Mouse (Mus musculus): ENCODE measurements around the gene Cd300lg.

DNA sequence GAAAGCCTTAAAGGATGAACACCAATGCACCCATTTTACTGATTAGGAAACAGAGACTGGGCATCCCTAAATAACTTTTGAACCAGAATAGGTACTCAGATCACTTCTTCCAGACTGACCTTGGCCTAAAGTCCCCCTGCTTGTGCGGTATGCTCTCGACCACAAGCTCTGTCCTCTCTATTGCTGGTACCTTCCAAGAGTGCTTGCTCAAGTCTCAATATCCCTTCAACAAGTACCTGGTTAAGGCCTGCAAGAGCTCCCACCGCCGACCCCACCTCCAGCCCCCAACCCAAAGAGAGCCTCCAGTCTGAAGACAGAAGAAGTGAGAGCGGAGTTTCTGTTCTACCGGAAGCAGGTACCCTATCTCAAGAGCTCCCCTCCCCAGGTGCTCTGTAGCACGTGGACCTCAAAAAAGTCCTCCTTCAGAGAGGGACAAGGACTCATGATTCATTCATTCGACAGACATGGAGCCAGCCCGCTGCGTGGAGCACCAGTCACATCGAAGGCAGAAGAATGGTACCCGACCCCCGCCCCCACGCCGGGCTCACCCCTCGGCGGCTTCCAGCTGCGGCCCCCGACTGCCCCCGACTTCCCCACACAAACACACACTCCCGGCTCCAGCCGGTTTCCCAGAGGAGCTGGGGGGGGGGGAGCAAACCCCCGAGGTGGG, 15.2 kb upstream of the Cd300lg start:
- TF ChIP-seq CTCF (IDR thresholded peaks at IDR 0.05; ENCODE audit: insufficient read depth, low read length) (no peak), POLR2A (IDR thresholded peaks at IDR 0.05; ENCODE audit: borderline replicate concordance, extremely low read depth, low read depth, low read length) (no peak)

Measured in lung, adult 2 months (tissue).